Mouse (Mus musculus) stomach, adult 2 months (tissue): ENCODE results near the gene Sprr2a3. TPM values are rescaled to one million over a fixed set of nuclear protein-coding genes. Genes with fewer than 3 reads are reported as not detected.

Experiments used
- polyA plus RNA-seq: library from polyadenylated mRNA; depleted of rRNA; stranded (reverse); fragments of >200 nt; gene quantifications from 2 replicates; pipeline ENCODE4 v1.2.3, GENCODE M21; 2012; rRNA removed

Gene Sprr2a3
- 693 and 1,565 TPM in 2 replicates for polyA plus RNA-seq

GRCm38 (mm10) chr3:92285101-92285500 lies at the start of gene Sprr2a3:
Gene Sprr2a3 (plus strand): TSS chr3:92285417.

DNA sequence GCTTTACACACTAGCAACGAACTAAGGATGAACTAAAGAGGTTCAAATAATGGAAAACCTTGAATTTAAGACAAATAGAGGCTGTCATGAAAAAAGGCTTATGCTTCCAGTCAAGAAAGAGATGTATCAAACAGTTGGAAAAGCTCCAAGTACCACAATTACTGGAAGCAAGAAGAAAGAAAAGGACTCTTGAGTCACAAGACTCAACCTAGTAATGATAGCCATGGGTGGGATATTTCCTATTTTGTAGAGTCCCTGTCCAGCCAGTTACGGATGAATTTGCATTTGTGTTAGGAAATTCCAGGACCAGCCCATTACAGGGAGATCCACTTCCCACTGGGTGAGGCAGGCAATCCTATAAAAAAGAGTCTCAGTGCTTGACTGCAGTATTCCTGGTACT lies 31.1 kb downstream of the Sprr2a3 start, which contains the start of gene Sprr2b:
Sprr2b (plus strand) TSS at position 301 of the 400 bp plus-strand sequence.

DNA sequence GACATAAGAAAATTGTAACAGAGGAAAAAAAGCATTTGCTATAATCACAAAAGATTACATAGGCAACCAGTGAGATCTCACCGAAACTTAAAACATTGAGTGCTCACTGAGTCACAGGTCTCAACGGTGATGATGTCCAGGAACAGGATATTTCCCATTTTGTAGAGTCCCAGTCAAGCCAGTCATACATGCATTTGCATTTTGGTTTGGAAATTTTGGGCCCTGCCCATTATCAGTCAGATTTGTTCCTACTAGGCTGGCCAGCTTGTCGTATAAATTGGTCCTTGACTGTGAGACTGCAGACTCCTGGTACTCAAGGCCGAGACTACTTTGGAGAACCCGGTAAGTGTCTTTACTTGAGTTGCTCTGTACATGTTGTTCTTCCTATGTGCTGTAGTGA lies 53.6 kb downstream of the Sprr2a3 start, which contains the start of gene Sprr2d:
Sprr2d (plus strand) TSS at position 301 of the 400 bp plus-strand sequence.

Other genes with a start within 250 kb of the Sprr2a3 start
- 311 and 1,142 TPM in 2 replicates for gene Lor, start 202.3 kb upstream of the Sprr2a3 start, polyA plus RNA-seq
- not detected in 2 replicates for gene Prr9, start 161.5 kb upstream of the Sprr2a3 start, polyA plus RNA-seq
- not detected in 2 replicates for gene Lelp1, start 142.7 kb upstream of the Sprr2a3 start, polyA plus RNA-seq
- 36.4 and 39.0 TPM in 2 replicates for gene Sprr2a1, start 69.6 kb upstream of the Sprr2a3 start, polyA plus RNA-seq
- 33,133 and 71,165 TPM in 2 replicates for gene Sprr2a2, start 69.5 kb upstream of the Sprr2a3 start, polyA plus RNA-seq
- 9.6 and 30.5 TPM in 2 replicates for gene Sprr2b, start 31.2 kb downstream of the Sprr2a3 start, polyA plus RNA-seq
- 9.8 and 18.7 TPM in 2 replicates for gene Sprr2d, start 53.7 kb downstream of the Sprr2a3 start, polyA plus RNA-seq
- gene Sprr2e, start 66.7 kb downstream of the Sprr2a3 start, polyA plus RNA-seq = 3.8 and 5.0 TPM in 2 replicates
- 2.9 and 7.7 TPM in 2 replicates for gene Sprr2f, start 79.8 kb downstream of the Sprr2a3 start, polyA plus RNA-seq
- gene Sprr2h, start 100.3 kb downstream of the Sprr2a3 start, polyA plus RNA-seq = 0.20 and 0.31 TPM in 2 replicates
- 37.4 and 59.0 TPM in 2 replicates for gene Sprr2i, start 122.6 kb downstream of the Sprr2a3 start, polyA plus RNA-seq
- 16.1 and 18.8 TPM in 2 replicates for gene Sprr2j-ps, start 132.7 kb downstream of the Sprr2a3 start, polyA plus RNA-seq
- 4.8 and 10.8 TPM in 2 replicates for gene Gm9774, start 144.0 kb downstream of the Sprr2a3 start, polyA plus RNA-seq
- gene Sprr2k, start 147.2 kb downstream of the Sprr2a3 start, polyA plus RNA-seq = 0.52 and 0.62 TPM in 2 replicates
- gene Sprr1b, start 153.4 kb downstream of the Sprr2a3 start, polyA plus RNA-seq = 22.3 and 23.6 TPM in 2 replicates
- 1,016 and 1,618 TPM in 2 replicates for gene Sprr3, start 173.3 kb downstream of the Sprr2a3 start, polyA plus RNA-seq
- 608 and 748 TPM in 2 replicates for gene Sprr1a, start 200.5 kb downstream of the Sprr2a3 start, polyA plus RNA-seq
- not detected in 2 replicates for gene Sprr4, start 215.1 kb downstream of the Sprr2a3 start, polyA plus RNA-seq
- 0.13 and 0.28 TPM in 2 replicates for gene 2310046K23Rik, start 249.1 kb downstream of the Sprr2a3 start, polyA plus RNA-seq